8 mouse cellular contexts compared by ENCODE assay signal in genomic region chr11:93956159-93956558, GRCm38 (mm10). TPM values are rescaled to one million over a fixed set of nuclear protein-coding genes. Genes with fewer than 3 reads are reported as not detected.
DNase-seq lines count a peak whose midpoint lies in the region; ATAC-seq and TF ChIP-seq lines count a peak whose summit lies in the region.

Nme2 (minus strand) TSS chr11:93956259.

- no peak for TF ChIP-seq RAD21 in MEL (IDR thresholded peaks at IDR 0.05; ENCODE audit: low read depth, low read length)

- H3K79me2 ChIP-seq in MEL (ENCODE audit: control insufficient read depth, insufficient read depth, low read length, poor library complexity): peaks cover 26% of the 10 kb centered on the region

- peaks cover 27% of the 10 kb centered on the region; the same call in 1 of the 2 replicates for H3K4me1 ChIP-seq in kidney, embryonic 14.5 days (ENCODE audit: control insufficient read depth, insufficient read depth, low read length)
- H3K4me1 ChIP-seq in MEL (ENCODE audit: control insufficient read depth in 1 of 2, insufficient read depth in 2 of 2, low read length in 2 of 2): peaks cover 0 to 33% of the 10 kb centered on the region in 2 experiments; a peak in 3 of 4 replicates
- no peaks in the 10 kb centered on the region; the same call in none of the 2 replicates for H3K4me1 ChIP-seq in limb, embryonic 11.5 days (ENCODE audit: control insufficient read depth, insufficient read depth, low read length)
- H3K4me1 ChIP-seq in neural tube, embryonic 15.5 days: peaks cover 38% of the 10 kb centered on the region

- H3K9ac ChIP-seq in kidney, embryonic 14.5 days (ENCODE audit: low read depth, low read length): peak within 1 kb of the TSS; percentile 81
- H3K9ac ChIP-seq in MEL (ENCODE audit: control insufficient read depth, low read depth, low read length, poor library complexity, severe bottlenecking): peak within 1 kb of the TSS; percentile 87
- H3K9ac ChIP-seq in limb, embryonic 11.5 days (ENCODE audit: low read length): peak within 1 kb of the TSS; percentile 76
- peak within 1 kb of the TSS; percentile 69 for H3K9ac ChIP-seq in neural tube, embryonic 15.5 days (replicated peaks)

- H3K4me3 ChIP-seq in kidney, embryonic 14.5 days (ENCODE audit: low read length): peak within 1 kb of the TSS; percentile 75
- peak within 1 kb of the TSS; percentile 83 to 98 for H3K4me3 ChIP-seq in MEL (ENCODE audit: control insufficient read depth in 1 of 2, insufficient read depth in 1 of 2, low read depth in 2 of 2, low read length in 2 of 2)
- H3K4me3 ChIP-seq in limb, embryonic 11.5 days (ENCODE audit: low read depth, low read length): peak within 1 kb of the TSS; percentile 47
- peak within 1 kb of the TSS; percentile 61 for H3K4me3 ChIP-seq in neural tube, embryonic 15.5 days (replicated peaks)

- intact Hi-C loops in heart, postnatal 25 days (cut with DNase I): loop anchor here (5.0 kb wide), 1 partner anchor 41 kb away; the partner anchor contains the start of gene Spag9

- no peak for DNase-seq in kidney, adult 8-10 months
- no peak for DNase-seq in MEL (ENCODE audit: low read depth, low spot score)
- DNase-seq in heart, postnatal 25 days (ENCODE audit: low spot score): no peak
- no peak for DNase-seq in limb, embryonic 11.5 days (ENCODE audit: low spot score)
- DNase-seq in frontal cortex, postnatal 14 days (ENCODE audit: low spot score in 2 of 2): no peak

- 0 out of 4 replicates have a peak, but pooled peaks of 1 of the 2 experiments have one; percentile 15 for TF ChIP-seq EP300 in MEL (IDR thresholded peaks at IDR 0.05; ENCODE audit: low read depth in 1 of 2, low read length in 2 of 2)

- TF ChIP-seq POLR2A in MEL (IDR thresholded peaks at IDR 0.05; ENCODE audit: control insufficient read depth in 1 of 2, insufficient read depth in 1 of 2, low read depth in 1 of 2, low read length in 2 of 2, poor library complexity in 1 of 2): no peak

- H3K36me3 ChIP-seq in kidney, embryonic 14.5 days (ENCODE audit: control insufficient read depth, insufficient read depth, low read length): peaks cover 52% of the 10 kb centered on the region
- H3K36me3 ChIP-seq in MEL (ENCODE audit: control insufficient read depth in 1 of 2, insufficient read depth in 2 of 2, low read length in 2 of 2): peaks cover 14 to 21% of the 10 kb centered on the region in 2 experiments
- peaks cover 9% of the 10 kb centered on the region; the same call in 1 of the 2 replicates for H3K36me3 ChIP-seq in limb, embryonic 11.5 days (ENCODE audit: control insufficient read depth, insufficient read depth, low read length)
- H3K36me3 ChIP-seq in neural tube, embryonic 15.5 days: peaks cover 45% of the 10 kb centered on the region

- H3K9me3 ChIP-seq in kidney, embryonic 14.5 days (ENCODE audit: control insufficient read depth, low read length): no peaks in the 10 kb centered on the region
- no peaks in the 10 kb centered on the region for H3K9me3 ChIP-seq in MEL (replicated peaks; ENCODE audit: insufficient read depth, low read length)
- no peaks in the 10 kb centered on the region for H3K9me3 ChIP-seq in limb, embryonic 11.5 days (ENCODE audit: control insufficient read depth, low read length)
- no peaks in the 10 kb centered on the region for H3K9me3 ChIP-seq in neural tube, embryonic 15.5 days (replicated peaks)

- no peak for TF ChIP-seq CTCF in MEL (IDR thresholded peaks at IDR 0.05 in 2 of 3, conservative IDR thresholded peaks at IDR 0.05 in 1 of 3; ENCODE audit: control insufficient read depth in 1 of 3, insufficient read depth in 1 of 3, low read depth in 2 of 3, low read length in 3 of 3, poor library complexity in 1 of 3, severe bottlenecking in 1 of 3)

- H3K27ac ChIP-seq in kidney, embryonic 14.5 days (ENCODE audit: low read depth, low read length): peak within 1 kb of the TSS; percentile 90
- H3K27ac ChIP-seq in MEL (ENCODE audit: control insufficient read depth, low read depth, low read length): peak within 1 kb of the TSS; percentile 83
- peak within 1 kb of the TSS; percentile 37 for H3K27ac ChIP-seq in limb, embryonic 11.5 days (replicated peaks; ENCODE audit: low read depth, low read length)
- H3K27ac ChIP-seq in neural tube, embryonic 15.5 days (replicated peaks): peak within 1 kb of the TSS; percentile 86

- no peaks in the 10 kb centered on the region for H3K27me3 ChIP-seq in kidney, embryonic 14.5 days (ENCODE audit: control insufficient read depth, insufficient read depth, low read length)
- H3K27me3 ChIP-seq in MEL (ENCODE audit: control insufficient read depth in 1 of 2, insufficient read depth in 2 of 2, low read length in 2 of 2): no peaks in the 10 kb centered on the region
- H3K27me3 ChIP-seq in limb, embryonic 11.5 days (ENCODE audit: control insufficient read depth, insufficient read depth, low read length): no peaks in the 10 kb centered on the region
- no peaks in the 10 kb centered on the region for H3K27me3 ChIP-seq in neural tube, embryonic 15.5 days (replicated peaks)

- H3K4me2 ChIP-seq in kidney, embryonic 14.5 days (replicated peaks; ENCODE audit: low read depth, low read length): peak within 1 kb of the TSS; percentile 89
- peak within 1 kb of the TSS; percentile 80 for H3K4me2 ChIP-seq in limb, embryonic 11.5 days (ENCODE audit: low read depth, severe bottlenecking)
- peak within 1 kb of the TSS; percentile 95 for H3K4me2 ChIP-seq in neural tube, embryonic 15.5 days

- peak; percentile 28 for ATAC-seq in kidney, embryonic 14.5 days (ENCODE audit: low FRiP score, low TSS enrichment)
- ATAC-seq in erythroid progenitor cell, adult 5-6 weeks (replicated peaks; ENCODE audit: low FRiP score, poor library complexity, severe bottlenecking): no peak
- peak; percentile 14; the same call in 1 of the 2 replicates for ATAC-seq in limb, embryonic 11.5 days (ENCODE audit: insufficient number of reproducible peaks, low FRiP score, low TSS enrichment, low read depth)
- 0 out of 2 replicates have a peak, but pooled peaks have one; percentile 30 for ATAC-seq in neural tube, embryonic 15.5 days (ENCODE audit: low FRiP score)

- WGBS in kidney, embryonic 14.5 days: under 1% methylated on average over 6 of the region's 6 CpGs
- WGBS in limb, embryonic 11.5 days: 1% methylated on average over 6 of the region's 6 CpGs
- WGBS in neural tube, embryonic 15.5 days: 5% methylated on average over 6 of the region's 6 CpGs

TF ChIP-seq in MEL, 35 proteins besides CTCF, POLR2A, EP300 and RAD21:
- TF ChIP-seq RCOR1 (IDR thresholded peaks at IDR 0.05; ENCODE audit: low read depth, low read length) (0 out of 2 replicates have a peak, but pooled peaks have one; percentile 5), UBTF (IDR thresholded peaks at IDR 0.05; ENCODE audit: borderline replicate concordance, insufficient read depth, low read depth, low read length) (no peak), NRF1 (IDR thresholded peaks at IDR 0.05; ENCODE audit: insufficient read depth, low read depth, low read length, poor library complexity, severe bottlenecking) (no peak), CHD2 (IDR thresholded peaks at IDR 0.05; ENCODE audit: low read length) (no peak), SMC3 (IDR thresholded peaks at IDR 0.05; ENCODE audit: low read depth, low read length) (no peak), GABPA (IDR thresholded peaks at IDR 0.05; ENCODE audit: low read depth, low read length) (no peak), NELFE (IDR thresholded peaks at IDR 0.05; ENCODE audit: low read depth, low read length) (0 out of 2 replicates have a peak, but pooled peaks have one; percentile 6), TCF12 (IDR thresholded peaks at IDR 0.05; ENCODE audit: low read depth, low read length) (no peak; the same call in 1 of the 2 replicates), MXI1 (IDR thresholded peaks at IDR 0.05; ENCODE audit: low read depth, low read length) (no peak), USF1 (IDR thresholded peaks at IDR 0.05; ENCODE audit: low read depth, low read length) (no peak)

RNA-seq across cellular contexts. Expression of gene Nme2, which starts in this region (rescaled TPM):
- polyA plus RNA-seq in kidney, embryonic 14.5 days (2014; fragmentation: Nextera tagmentation; extraction: Ambion mirVana): 271 and 274 TPM in 2 replicates
- 530 and 612 TPM in 2 replicates for total RNA-seq in MEL (2012; rRNA removed)
- polyA plus RNA-seq in MEL (2012; ENCODE audit: insufficient read depth in 1 of 2, insufficient read length in 2 of 2, low read depth in 1 of 2, low replicate concordance in 2 of 2, missing spikeins in 1 of 2): 100 to 1,000 TPM in 1 of 2 experiments, not detected in 1; 126 TPM
- 34.8 and 35.7 TPM in 2 replicates for total RNA-seq in erythroid progenitor cell, adult 5-6 weeks (2015; ENCODE audit: low replicate concordance)
- total RNA-seq in erythroid progenitor cell, adult 5-6 weeks (2017; ENCODE audit: low replicate concordance): 9.6 and 10.1 TPM in 2 replicates
- 1,000 to 10,000 TPM; 1,044 to 1,063 TPM for total RNA-seq in heart, postnatal 25 days (2021)
- polyA plus RNA-seq in limb, embryonic 11.5 days (2014; fragmentation: Nextera tagmentation; extraction: Ambion mirVana): 210 and 214 TPM in 2 replicates
- polyA plus RNA-seq in neural tube, embryonic 15.5 days (2015; fragmentation: Nextera tagmentation; extraction: Ambion mirVana): 101 and 107 TPM in 2 replicates

Comparison
In these comparisons a context has a peak if more than half of its experiments do, and no peak if none do; other contexts are left out.
1. RNA of gene Nme2 (total RNA-seq): 1,044 to 1,063 TPM in heart, postnatal 25 days and 530 to 612 TPM in MEL; 9.6 to 35.7 TPM in erythroid progenitor cell, adult 5-6 weeks; every median in the first group is over 10 times any median in the second.
2. H3K27ac ChIP-seq: peak in every context shown above with its lines; median percentile 90 in kidney, embryonic 14.5 days; 86 in neural tube, embryonic 15.5 days; 83 in MEL; 37 in limb, embryonic 11.5 days.
3. Peak in every context shown above with its lines, with median percentiles within 50 percentile points of each other: H3K4me2 ChIP-seq, H3K4me3 ChIP-seq and H3K9ac ChIP-seq.